Mouse (Mus musculus): ENCODE data around the gene Prim1.
A peak's percentile ranks its signal among the peaks of the same experiment; 100 is the strongest.

The Prim1 gene

DNA sequence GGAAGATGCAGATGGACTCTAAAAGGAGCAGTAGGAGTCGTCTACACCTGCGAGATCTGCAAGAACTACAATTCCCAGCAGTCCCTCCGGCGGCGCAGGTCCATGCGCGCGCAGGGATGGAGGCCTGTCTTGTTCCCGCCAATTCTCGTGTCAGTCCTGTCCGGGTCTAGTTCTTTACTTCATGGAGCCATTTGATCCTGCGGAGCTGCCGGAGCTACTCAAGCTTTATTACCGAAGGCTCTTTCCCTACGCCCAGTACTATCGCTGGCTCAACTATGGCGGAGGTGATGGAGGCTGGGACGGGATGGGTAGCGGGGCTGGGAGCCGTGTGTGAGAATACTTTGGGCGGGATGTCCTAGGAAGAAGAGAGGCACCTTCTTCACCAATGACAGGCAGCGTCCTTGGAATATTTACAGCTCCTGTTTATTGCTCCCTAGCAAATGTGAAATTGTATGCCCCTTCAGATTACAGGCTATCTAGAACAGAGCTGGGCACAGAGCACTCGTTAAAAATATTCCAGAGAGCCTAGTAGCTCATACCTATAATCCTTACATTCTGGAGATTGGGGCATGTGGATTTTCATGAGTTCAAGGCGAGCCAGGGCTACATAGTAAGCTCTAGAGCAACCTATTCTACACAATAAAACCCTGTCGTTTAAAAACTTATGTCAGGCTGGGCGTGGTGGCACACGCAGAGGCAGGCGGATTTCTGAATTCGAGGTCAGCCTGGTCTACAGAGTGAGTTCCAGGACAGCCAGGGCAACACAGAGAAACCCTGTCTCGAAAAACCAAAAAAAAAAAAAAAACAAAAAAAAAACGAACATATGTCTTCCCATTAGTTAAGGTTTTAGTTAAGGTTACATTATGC is at the start of gene Prim1:
Prim1 (plus strand) TSS at position 101 of the 867 bp plus-strand sequence.
- DNase-seq (ENCODE audit: low read depth, low spot score) = peak; percentile 84

DNA sequence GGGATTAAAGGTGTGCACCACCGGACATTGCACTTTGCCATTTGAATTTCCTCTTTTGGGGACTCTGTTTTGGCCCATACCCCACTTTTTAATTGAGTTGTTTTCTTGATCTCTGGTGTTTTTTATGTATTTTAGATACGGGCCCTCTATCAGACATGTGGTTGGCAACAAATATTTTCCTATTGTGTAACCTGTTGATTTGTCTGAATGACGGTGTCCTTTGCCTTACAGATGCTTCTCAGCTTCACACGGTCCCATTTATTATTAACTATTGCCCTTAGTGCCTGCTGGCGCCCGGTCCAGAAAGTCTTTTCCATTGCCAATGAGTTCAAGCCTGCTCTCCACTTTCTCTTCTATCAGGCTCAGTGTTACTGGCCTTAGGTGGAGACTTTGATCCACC is 48.5 kb upstream of the Prim1 start:
- no peak for DNase-seq (ENCODE audit: low read depth, low spot score)

- DNase-seq (ENCODE audit: low read depth, low spot score) = no peak
Measured at GRCm38 (mm10) chr10:127969820-127970219, 45.1 kb upstream of the Prim1 start.

DNA sequence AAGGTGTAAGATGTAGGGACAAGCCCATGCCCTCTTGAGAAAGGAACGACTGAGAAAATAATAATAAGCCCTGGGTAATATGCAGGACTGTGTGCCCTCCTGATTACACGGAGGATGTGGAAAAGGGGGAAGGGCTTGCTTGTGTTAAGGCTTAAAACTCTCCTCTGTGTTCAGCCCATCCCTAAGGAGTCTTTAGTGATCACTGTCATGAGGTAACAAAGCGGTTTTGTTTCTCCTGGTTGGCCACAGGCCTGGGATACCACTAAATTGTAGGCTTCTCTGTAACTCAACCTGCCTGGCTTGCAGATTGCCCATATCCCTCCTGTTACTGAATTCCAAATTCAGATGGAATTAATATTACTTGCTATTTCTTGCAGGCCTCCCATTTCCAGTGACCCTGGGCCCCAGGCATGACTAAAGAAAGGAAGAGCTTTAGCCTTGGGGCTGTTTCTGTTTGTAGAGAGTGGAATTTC is 44.6 kb upstream of the Prim1 start:
- DNase-seq (ENCODE audit: low read depth, low spot score) = peak; percentile 57

- DNase-seq (ENCODE audit: low read depth, low spot score) = peak; percentile 21
Measured at GRCm38 (mm10) chr10:127971135-127971534, 43.8 kb upstream of the Prim1 start.

DNA sequence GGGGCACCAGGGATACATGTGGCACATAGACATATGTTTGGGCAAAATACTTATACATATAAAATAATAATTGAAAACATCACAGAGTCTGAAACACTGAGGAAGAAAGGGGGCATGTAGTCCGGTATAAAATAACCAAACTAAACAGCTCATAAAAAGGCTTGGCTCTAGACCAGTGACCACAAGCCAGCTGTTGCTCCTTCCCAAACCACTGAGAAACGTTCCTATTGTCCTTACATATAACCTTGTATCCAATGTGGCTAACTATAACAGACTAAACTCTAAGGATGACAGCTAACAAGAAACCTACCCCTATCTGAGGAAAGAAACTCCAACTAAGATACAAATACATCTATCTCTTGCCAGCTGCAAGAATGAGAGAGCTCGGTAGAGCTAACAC is 40.9 kb upstream of the Prim1 start:
- DNase-seq (ENCODE audit: low read depth, low spot score) = peak; percentile 23

DNA sequence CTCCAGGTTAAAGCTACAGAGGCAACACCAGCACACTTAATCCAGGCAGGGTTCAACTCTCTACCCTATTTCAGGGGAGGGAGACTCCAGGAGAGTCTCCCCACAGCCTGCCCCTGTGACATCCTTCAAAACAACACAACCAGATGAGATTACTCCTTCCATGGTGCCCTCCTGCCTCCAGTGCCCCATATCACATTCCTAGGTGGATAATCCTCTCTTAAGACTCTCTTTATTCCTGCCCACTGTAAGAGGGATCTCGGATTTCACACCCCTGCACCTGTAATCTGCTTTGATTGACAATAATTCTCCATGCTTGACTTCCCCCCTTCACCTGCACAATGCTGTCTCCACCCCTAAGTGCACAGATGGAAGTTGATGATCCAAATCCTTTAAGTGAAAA is 39.5 kb upstream of the Prim1 start:
- DNase-seq (ENCODE audit: low read depth, low spot score) = no peak

DNA sequence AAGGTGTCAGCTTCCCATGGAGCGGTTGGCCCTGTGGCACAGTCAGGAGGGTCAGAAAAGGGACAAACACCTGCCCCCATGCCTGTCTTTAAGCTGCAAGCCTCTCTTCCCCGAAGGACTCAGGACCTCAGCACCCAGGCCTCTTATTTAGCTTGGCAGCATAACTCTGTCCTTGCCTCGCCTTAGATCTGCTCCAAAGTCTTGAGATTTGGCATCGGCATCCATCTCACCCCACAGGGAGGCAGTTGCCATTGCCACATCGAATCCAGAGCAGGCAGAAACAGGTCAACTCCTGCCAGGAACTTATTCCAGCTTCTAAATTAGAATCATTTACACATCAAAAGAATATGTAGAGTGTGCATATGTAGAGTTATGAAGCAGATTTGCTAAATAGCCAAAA is 30.3 kb upstream of the Prim1 start:
- DNase-seq (ENCODE audit: low read depth, low spot score) = no peak

DNA sequence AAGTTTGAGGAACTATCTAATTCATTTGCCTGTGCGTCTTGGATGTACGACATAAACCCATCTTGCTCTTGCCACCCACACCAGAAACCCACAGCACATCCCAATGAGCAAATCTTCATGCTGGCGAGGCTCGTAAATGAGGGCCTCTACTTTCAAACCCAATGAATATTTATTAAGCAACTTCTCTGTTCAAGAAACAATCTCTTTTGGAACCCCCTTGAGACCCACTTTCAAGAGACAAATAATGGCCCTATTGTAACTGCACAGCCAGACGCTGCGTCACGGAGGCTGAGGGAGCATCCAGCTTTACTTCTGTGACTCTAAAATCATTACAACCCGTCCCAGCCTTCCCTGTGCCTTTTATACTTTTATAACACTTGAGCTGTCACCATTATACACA is 29.4 kb upstream of the Prim1 start:
- DNase-seq (ENCODE audit: low read depth, low spot score) = no peak

GRCm38 (mm10) chr10:127996690-127997089 is 18.3 kb upstream of the Prim1 start:
- DNase-seq (ENCODE audit: low read depth, low spot score) = no peak

DNA sequence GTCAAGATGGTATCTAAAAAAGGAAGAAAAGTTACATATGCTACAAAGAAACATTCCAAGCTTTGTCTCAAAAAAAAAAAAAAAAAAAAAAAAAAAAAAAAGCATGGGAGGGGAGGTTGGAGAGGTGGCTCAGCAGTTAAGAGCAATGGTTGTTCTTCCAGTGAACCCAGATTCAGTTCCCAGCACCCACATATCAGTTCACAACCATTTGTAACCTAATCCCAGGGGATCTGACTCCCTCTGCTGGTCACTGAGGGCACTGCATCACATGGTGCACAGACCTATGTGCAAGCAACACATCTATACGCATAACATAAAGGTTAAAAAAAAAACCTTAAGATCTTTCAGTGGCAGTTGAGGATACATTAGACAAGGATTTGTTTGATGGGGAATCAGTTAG is 16.7 kb upstream of the Prim1 start:
- DNase-seq (ENCODE audit: low read depth, low spot score) = no peak

DNA sequence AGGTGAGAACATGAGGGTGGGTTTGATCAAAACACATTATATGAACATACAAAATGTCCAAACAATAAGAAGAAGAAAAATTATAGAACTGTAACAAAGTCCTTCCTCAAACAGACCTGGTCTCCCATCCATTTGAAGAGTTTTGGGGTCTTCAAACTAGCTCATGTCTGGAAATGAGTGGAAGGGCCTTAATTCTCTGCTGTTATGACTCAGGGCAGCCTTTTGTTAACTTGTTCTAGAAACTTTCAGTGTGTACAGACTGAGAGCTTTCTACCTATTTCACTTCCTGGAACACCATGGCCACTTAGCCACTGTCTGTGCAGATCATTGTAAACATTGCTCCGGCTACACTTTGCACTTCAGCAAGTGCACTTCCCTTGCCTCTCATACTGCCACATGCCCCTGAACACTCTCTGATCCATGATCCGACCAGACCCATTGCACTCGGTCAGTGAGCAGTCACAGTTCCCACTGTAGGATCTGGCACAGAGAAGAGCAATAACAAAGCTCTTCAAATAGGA is 11.6 kb upstream of the Prim1 start:
- no peak for DNase-seq (ENCODE audit: low read depth, low spot score)

GRCm38 (mm10) chr10:128004918-128005317 is 10.1 kb upstream of the Prim1 start:
- DNase-seq (ENCODE audit: low read depth, low spot score) = no peak

DNA sequence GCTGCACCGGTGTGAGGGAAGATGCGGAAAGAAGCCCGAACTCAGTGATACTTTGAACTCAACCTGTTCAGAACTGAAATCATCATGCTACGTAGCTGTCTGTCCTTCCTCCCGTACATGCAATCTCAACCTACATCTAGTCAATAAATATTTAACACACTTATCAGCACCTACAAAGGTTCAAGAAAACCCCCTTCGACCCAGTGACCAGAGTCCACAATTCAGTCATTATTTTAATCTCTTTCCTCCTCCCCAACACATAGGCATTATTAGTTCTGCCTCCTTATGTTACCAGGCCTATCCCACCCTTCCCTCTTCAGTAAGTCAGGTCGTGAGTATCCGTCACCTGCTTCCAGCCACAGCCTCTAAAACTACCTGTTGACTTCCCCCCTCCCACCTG is 9.5 kb upstream of the Prim1 start:
- DNase-seq (ENCODE audit: low read depth, low spot score) = no peak

DNA sequence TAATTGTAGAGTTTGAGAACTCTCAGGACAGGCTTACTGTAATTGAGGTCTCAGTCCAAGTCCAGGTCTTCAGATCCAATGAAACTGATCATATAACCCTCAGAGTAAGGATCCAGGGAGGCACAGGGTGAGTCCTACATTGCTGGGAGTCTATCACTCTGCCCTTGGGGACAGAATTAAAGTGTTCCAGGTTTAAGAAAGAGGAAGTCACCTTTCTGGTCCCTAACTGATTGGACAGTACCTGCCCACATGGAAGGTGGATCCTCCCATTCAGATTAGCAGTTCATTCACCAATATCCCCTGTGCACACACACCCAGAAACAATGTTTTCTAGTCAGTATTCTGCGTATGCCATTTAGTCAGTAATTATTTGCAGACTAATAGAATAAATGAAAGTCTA is 7.5 kb upstream of the Prim1 start, which contains the start of gene Hsd17b6:
Hsd17b6 (minus strand) TSS at position 166 of the 400 bp plus-strand sequence.
- DNase-seq (ENCODE audit: low read depth, low spot score) = no peak

DNA sequence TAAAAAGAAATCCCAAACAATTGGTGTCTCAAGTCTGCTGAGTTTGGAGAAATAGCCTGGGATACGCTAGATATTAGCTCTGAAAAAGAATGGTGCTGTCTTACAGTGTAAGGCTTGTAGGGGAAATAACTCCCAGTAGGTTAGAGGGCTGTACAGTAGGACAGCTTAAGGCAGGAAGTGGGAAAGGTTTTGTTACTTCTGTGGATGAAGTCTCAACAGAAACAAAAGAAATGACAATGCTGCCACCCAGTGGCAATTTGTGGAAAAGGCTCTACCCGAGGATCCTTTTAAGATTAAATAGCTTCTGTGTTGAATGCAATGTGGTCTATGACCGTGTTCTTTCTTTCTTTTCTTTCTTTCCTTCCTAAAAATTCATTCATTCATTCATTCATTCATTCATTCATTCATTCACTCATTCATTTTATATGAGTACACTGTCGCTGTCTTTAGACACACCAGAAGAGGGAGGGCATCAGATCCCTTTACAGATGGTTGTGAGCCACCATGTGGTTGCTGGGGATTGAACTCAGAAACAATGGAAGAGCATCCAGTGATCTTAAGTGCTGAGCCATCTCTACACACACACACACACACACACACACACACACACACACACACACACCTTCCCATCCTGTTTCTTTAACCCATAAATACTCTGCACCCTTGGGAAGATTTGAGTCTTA is 6.6 kb upstream of the Prim1 start:
- DNase-seq (ENCODE audit: low read depth, low spot score) = peak; percentile 90

GRCm38 (mm10) chr10:128009735-128010134 is 5.2 kb upstream of the Prim1 start:
- no peak for DNase-seq (ENCODE audit: low read depth, low spot score)

GRCm38 (mm10) chr10:128022196-128022595 is 7.2 kb downstream of the Prim1 start:
- no peak for DNase-seq (ENCODE audit: low read depth, low spot score)

DNA sequence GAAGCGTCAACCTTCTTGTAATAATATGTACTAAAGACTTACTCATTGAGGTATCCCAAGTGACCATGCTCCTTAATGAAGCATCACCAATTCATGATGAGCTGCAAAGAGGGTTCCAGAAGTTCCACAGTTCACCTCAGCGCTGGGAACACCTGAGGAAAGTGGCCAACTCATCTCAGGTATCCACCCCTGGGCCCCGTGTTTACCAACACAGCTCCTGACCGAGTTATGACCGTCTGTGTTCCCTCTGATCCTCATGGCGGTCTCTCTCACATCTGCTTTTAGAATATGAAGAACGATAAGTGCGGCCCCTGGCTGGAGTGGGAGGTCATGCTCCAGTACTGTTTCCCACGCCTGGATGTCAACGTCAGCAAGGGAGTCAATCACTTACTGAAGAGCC is 8.5 kb downstream of the Prim1 start:
- DNase-seq (ENCODE audit: low read depth, low spot score) = no peak

DNA sequence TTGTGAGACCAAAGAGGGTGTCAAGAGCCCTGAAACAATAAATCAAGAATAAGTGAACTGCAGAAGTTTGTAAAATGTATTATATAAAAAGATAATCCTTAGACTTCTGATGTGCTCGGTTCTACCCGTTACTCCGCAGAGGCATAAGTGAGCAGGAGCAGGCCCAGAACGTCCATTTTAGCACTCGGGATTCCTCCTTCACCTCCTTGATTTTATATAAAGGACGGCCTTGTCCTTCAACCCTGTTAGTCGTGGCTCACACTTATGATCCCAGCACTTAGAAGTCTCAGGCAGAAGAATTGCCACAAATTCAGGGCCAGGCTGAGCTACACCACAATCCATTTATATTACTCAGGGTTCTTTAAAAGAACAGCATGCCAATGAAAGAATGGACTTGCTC is 15.0 kb downstream of the Prim1 start:
- DNase-seq (ENCODE audit: low read depth, low spot score) = no peak

DNA sequence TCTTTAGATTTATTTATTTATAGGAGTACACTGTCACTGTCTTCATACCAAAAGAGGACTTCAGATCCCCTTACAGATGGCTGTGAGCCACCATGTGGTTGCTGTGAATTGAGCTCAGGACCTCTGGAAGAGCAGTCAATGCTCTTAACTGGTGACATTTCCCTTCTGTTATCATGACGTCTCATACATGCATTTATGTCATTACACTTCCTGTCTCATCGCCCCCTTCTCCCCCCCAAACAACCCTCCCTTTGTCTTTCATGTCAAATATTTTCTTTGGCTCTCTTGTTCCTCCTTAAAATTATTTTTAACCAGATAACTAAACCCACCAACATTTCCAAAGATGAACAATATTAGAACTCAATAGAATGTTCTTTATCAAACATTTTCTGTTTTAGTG is 15.9 kb downstream of the Prim1 start:
- DNase-seq (ENCODE audit: low read depth, low spot score) = no peak

GRCm38 (mm10) chr10:128036746-128037425 is 21.9 kb downstream of the Prim1 start:
- peak; percentile 91 for DNase-seq (ENCODE audit: low read depth, low spot score)

Measured in 3T3-L1 (cell line).